Mouse (Mus musculus) lung, embryonic 16.5 days (tissue): ENCODE results near the gene Zp1. TPM values are rescaled to one million over a fixed set of nuclear protein-coding genes. Genes with fewer than 3 reads are reported as not detected.
A peak's percentile ranks its signal among the peaks of the same experiment; 100 is the strongest.

Source experiments
- ATAC-seq: fragments of 200-750 bp; cut with Nextera tagmentation; 2 replicates; pipeline ENCODE4 v1.8.0; 2017; ENCODE audit warnings: low read depth, mild to moderate bottlenecking, moderate library complexity
- H3K27ac ChIP-seq: fragments of 300-500 bp; sonication (generic); 2 replicates; pipeline ENCODE4 v1.5.1; 2014; ENCODE audit warnings: mild to moderate bottlenecking, control low read depth, low read length
- H3K27me3 ChIP-seq: fragments of 300-500 bp; sonication (generic); 2 replicates; pipeline ENCODE4 v1.6.1; 2014; ENCODE audit warnings: low read depth, low read length, mixed read lengths; ENCODE audit not compliant: control insufficient read depth, insufficient read depth
- H3K36me3 ChIP-seq: fragments of 300-500 bp; sonication (generic); 2 replicates; pipeline ENCODE4 v1.6.1; 2014; ENCODE audit warnings: low read length; ENCODE audit not compliant: control insufficient read depth, insufficient read depth
- H3K4me1 ChIP-seq: fragments of 300-500 bp; sonication (generic); replicated peaks from 2 replicates; pipeline ENCODE4 v1.6.1; 2014; ENCODE audit warnings: low read length, mixed read lengths; ENCODE audit not compliant: control insufficient read depth, insufficient read depth
- H3K4me2 ChIP-seq: fragments of 300-500 bp; sonication (generic); 2 replicates; pipeline ENCODE4 v1.6.1; 2014; ENCODE audit warnings: low read depth, low read length, control low read depth
- H3K4me3 ChIP-seq: fragments of 300-500 bp; sonication (generic); 2 replicates; pipeline ENCODE4 v1.5.1; 2014; ENCODE audit warnings: mild to moderate bottlenecking, low read length, control low read depth
- H3K9ac ChIP-seq: fragments of 300-500 bp; sonication (generic); 2 replicates; pipeline ENCODE4 v1.6.1; 2014; ENCODE audit warnings: low read length, control low read depth
- H3K9me3 ChIP-seq: fragments of 300-500 bp; sonication (generic); 2 replicates; pipeline ENCODE4 v1.6.1; 2016; ENCODE audit warnings: low read length; ENCODE audit not compliant: control insufficient read depth
- WGBS: fragments of 180-500 bp; shearing (Covaris S2); extraction: QIAGEN DNeasy Blood & Tissue Kit; methylation state at CpG from one replicate; pipeline ENCODE4 v1.1.7; 2014; 5-methylcytosine and 5-hydroxymethylcytosine counted together
- polyA plus RNA-seq: library from polyadenylated mRNA; unstranded; fragments of >200 nt; fragmentation: Nextera tagmentation; extraction: Ambion mirVana; gene quantifications from 2 replicates; pipeline ENCODE4 v1.2.1, GENCODE M21; 2015

Gene Zp1
- polyA plus RNA-seq, 1 experiment from 2014 or later: not detected

DNA sequence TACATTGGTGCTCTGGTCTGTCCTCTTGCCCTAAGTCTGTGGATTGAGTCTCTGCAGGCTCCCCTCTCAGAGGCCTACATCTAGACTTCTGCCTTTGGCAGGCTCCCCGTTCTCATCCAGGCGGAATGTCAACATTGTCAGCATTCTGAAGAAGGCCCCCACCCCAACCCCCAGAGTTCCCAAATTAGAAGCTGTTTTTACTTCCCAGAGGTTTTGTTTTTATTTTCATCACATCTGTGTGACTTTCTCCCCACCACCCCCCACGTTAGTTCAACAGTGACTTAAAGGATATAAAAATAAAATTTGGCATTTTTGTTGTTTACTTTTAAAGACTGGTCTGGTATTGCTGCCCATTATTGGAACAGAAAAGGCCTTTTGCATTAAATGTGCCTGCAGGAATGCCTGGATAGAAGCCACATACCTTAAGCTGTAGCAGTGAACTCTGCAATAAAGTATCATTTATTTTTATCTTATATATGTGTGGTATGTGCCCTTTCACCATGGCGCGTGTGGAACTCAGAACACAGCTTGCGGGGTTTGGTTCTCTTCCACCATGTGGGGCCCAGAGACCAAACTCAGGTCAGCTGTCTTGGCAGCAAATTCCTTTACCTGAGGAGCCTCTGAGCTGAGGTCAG, 11.2 kb downstream of the Zp1 start:
- Histone ChIP-seq H3K4me2 (no peak overlapping the region), H3K4me1 (peaks cover 23% of the 10 kb centered on the region), H3K27me3 (no peaks in the 10 kb centered on the region), H3K9me3 (no peaks in the 10 kb centered on the region), H3K27ac (peak overlapping the region; percentile 91), H3K4me3 (no peak overlapping the region), H3K36me3 (peaks cover 12% of the 10 kb centered on the region), H3K9ac (0 out of 2 replicates have a peak overlapping the region, but pooled peaks have one; percentile 13)
- ATAC-seq: peak; percentile 70
- WGBS: 39% methylated on average over 6 of the region's 6 CpGs

DNA sequence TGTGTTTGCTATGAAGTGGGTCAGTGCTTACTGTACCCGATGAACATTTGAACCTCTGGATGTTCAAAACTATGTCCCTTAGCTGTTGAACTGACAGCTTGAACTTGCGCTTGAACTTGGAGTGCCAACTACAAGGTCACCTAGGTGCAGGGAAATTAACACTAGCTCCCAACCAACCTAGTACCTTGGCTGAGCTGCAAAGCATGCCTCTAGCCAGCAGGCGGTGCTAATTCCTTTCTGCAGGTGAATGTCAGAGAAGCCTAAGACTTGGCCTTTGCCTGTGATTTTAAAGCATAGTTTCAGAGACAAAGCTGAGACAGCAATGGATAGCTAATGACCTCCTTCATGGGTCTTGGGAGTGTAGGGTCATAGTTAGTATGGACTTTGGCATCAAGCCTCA, 12.5 kb downstream of the Zp1 start:
- Histone ChIP-seq H3K27ac (peak overlapping the region; percentile 91; the same call in 1 of the 2 replicates), H3K4me2 (no peak overlapping the region), H3K36me3 (peaks cover 23% of the 10 kb centered on the region), H3K4me1 (peaks cover 23% of the 10 kb centered on the region), H3K9me3 (no peaks in the 10 kb centered on the region), H3K27me3 (no peaks in the 10 kb centered on the region), H3K4me3 (no peak overlapping the region), H3K9ac (no peak overlapping the region)
- 47% methylated on average over 3 of the region's 3 CpGs for WGBS
- ATAC-seq: no peak

DNA sequence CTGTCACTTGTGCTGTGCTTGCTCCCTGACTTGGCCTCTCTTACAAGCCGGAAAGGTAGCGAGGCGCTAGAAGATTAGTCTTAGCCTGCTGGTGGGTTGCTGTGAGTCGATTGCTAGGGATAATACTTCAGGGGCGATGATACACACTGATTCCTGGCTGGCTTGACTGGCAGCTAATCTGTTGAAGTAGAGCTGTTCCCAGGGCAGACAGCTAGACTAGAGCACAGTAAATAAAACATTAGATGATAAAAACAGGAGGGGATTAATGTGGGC, 14.8 kb downstream of the Zp1 start:
- WGBS: 54% methylated on average over 5 of the region's 5 CpGs
- Histone ChIP-seq H3K36me3 (peaks cover 42% of the 10 kb centered on the region), H3K9ac (peak overlapping the region; percentile 21; the same call in 1 of the 2 replicates), H3K9me3 (no peaks in the 10 kb centered on the region), H3K27me3 (no peaks in the 10 kb centered on the region), H3K27ac (peak overlapping the region; percentile 94), H3K4me1 (peaks cover 23% of the 10 kb centered on the region), H3K4me3 (no peak overlapping the region), H3K4me2 (no peak overlapping the region)
- ATAC-seq: no peak; the same call in 1 of the 2 replicates

DNA sequence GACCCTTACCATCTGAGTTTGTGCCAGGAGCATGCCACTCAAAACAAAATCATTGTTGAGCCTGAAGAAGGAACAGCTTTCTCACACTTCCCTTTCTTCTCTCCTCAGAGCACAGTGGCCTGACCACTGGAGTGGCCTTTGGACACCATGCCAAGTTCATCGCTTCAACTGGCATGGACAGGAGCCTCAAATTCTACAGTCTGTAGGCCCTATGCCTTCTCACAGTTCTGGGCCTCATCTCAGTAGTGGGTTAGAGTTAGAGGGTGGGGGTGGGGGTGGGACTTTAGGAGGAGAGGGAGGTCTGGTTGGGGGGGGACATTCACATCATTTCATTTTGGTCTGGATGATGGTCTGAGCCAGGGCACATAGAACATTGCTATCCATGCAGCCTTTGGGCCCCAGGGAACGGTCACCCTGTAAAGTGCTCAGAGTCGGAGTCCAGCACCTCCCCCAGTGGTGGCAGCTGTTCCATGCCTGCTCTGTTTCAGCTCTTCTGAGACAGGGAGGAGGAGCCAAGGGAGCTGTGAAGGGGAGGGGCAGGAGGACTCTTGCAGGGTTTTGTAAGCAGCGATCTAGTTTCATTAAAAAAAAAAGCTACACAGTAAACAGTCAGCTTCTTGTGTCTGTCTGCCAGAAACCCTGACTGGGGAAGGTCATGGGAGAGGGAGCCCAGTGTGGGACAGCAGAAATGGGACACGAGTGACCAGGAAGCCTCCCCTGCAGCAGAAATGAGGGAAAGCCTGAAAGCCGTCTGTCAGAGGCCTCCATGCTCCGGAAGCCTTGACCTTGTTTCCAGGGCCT, 15.3 kb downstream of the Zp1 start:
- H3K4me3 ChIP-seq: no peak overlapping the region
- peaks cover 23% of the 10 kb centered on the region for H3K4me1 ChIP-seq
- H3K27ac ChIP-seq: peak overlapping the region; percentile 94
- no peaks in the 10 kb centered on the region for H3K9me3 ChIP-seq
- 36% methylated on average over 7 of the region's 7 CpGs for WGBS
- ATAC-seq: peak; percentile 88
- peak overlapping the region; percentile 21; the same call in 1 of the 2 replicates for H3K9ac ChIP-seq
- H3K27me3 ChIP-seq: no peaks in the 10 kb centered on the region
- H3K4me2 ChIP-seq: no peak overlapping the region
- H3K36me3 ChIP-seq: peaks cover 47% of the 10 kb centered on the region

DNA sequence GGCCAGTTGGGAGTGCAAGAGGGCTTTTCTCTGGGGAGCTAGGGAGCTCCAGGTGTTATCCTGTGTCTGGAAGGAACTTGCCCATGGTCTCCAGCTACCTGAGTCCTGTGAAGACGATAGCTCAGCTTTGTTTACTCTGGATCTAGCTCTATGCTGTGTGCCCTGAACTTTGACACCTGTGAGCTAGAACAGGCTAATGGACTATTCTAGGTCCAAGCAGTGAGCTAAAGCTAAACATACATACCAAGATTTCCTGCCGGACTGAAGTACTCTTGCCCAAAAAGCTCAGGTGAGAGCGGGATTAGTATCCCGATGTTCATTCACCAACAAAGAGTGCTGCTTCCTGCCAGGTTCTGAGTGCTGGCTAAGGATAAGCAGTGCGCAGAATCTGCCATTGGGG, 15.9 kb downstream of the Zp1 start:
- Histone ChIP-seq H3K4me1 (peaks cover 20% of the 10 kb centered on the region), H3K27ac (peak overlapping the region; percentile 74), H3K36me3 (peaks cover 50% of the 10 kb centered on the region), H3K9me3 (no peaks in the 10 kb centered on the region), H3K4me2 (no peak overlapping the region), H3K9ac (peak overlapping the region; percentile 9; the same call in 1 of the 2 replicates), H3K4me3 (no peak overlapping the region), H3K27me3 (no peaks in the 10 kb centered on the region)
- no peak for ATAC-seq
- WGBS: 67% methylated on average over 5 of the region's 5 CpGs

DNA sequence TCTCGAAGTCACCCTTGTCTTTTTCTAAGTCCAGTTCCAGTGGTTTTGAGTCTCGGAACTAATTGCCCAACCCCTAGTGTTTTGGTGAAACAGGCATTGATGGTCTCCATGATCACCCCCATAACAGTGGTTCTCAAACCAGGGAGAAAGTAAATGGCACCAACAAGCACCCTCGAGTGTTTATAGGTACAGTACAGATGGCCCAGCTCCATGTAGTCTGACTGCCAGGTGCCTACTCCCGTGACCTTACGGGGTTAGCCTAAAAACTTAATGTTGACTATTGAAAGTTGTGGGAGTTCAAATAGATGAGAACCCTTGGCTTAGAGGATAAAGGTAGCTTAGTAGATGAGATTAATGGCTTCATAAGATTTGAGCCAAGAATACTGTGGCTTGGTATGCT, 19.4 kb downstream of the Zp1 start:
- peaks cover 57% of the 10 kb centered on the region for H3K36me3 ChIP-seq
- peaks cover 21% of the 10 kb centered on the region for H3K4me1 ChIP-seq
- H3K4me2 ChIP-seq: no peak overlapping the region
- no peak overlapping the region for H3K9ac ChIP-seq
- H3K27me3 ChIP-seq: no peaks in the 10 kb centered on the region
- H3K9me3 ChIP-seq: no peaks in the 10 kb centered on the region
- 79% methylated on average over 5 of the region's 5 CpGs for WGBS
- H3K27ac ChIP-seq: no peak overlapping the region
- no peak for ATAC-seq
- H3K4me3 ChIP-seq: no peak overlapping the region

DNA sequence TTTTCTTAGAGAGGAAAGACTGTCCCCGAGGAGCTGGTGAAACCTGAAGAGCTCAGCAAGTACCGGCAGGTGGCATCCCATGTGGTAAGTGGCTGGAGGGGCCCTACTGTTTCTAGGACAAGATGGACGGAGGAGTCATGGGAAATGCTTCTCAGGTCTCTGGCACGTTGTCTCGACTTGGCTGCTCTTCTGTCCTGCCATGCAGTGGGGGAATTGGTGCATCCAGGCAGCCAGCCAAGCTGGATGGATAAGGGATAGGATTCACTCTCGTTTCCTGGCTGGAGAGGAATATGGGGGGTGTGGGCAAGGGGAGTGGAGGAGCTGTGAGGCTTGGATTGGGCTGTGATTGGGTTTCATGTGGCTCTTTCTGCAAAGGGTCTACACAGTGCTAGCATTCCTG, 20.1 kb downstream of the Zp1 start:
- no peaks in the 10 kb centered on the region for H3K9me3 ChIP-seq
- H3K4me3 ChIP-seq: no peak overlapping the region
- H3K36me3 ChIP-seq: peaks cover 55% of the 10 kb centered on the region
- WGBS: 65% methylated on average over 6 of the region's 6 CpGs
- H3K4me1 ChIP-seq: peaks cover 20% of the 10 kb centered on the region
- no peaks in the 10 kb centered on the region for H3K27me3 ChIP-seq
- H3K27ac ChIP-seq: no peak overlapping the region
- H3K4me2 ChIP-seq: no peak overlapping the region
- no peak overlapping the region for H3K9ac ChIP-seq
- no peak for ATAC-seq

DNA sequence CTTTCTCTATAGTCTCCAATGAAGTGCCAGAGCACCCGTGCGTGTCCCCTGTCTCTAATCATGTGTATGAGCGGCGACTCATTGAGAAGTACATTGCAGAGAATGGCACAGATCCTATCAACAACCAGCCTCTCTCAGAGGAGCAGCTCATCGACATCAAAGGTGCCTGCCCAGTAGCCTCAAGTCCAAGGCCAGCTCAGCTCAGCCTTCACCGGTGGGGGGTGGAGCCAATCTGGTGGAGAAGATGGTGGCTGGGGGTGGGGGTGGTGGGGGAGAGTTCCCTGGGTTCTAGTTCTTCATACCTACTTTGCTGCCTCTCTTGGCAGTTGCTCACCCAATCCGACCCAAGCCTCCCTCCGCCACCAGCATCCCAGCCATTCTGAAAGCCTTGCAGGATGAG, 22.9 kb downstream of the Zp1 start:
- no peak for ATAC-seq
- Histone ChIP-seq H3K27me3 (no peaks in the 10 kb centered on the region), H3K27ac (no peak overlapping the region), H3K4me1 (peaks cover 16% of the 10 kb centered on the region), H3K9ac (no peak overlapping the region), H3K4me3 (no peak overlapping the region), H3K9me3 (no peaks in the 10 kb centered on the region), H3K36me3 (peaks cover 34% of the 10 kb centered on the region), H3K4me2 (no peak overlapping the region)
- whole genome bisulfite sequencing: 83% methylated on average over 8 of the region's 8 CpGs

DNA sequence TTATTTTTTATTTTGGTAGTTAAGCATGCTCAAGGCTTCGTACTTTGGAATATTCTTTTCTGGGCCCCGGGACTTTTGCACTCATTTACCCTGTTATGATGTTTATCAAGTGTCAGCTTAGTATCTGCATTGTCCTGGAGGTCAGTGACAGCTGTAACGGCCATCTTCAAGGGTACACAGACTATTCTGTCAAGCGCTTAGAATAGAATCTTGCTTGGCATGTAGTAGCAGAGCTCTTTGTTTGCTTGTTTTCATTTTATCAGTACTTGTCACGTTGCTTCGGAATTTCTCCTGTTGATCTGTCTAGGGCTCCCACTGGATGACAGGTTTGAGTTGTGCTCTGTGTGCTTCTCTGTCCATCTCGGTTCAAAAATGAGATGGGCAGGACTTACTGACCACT, 23.6 kb downstream of the Zp1 start:
- Histone ChIP-seq H3K27me3 (no peaks in the 10 kb centered on the region), H3K9ac (peak overlapping the region; percentile 29; the same call in 1 of the 2 replicates), H3K27ac (no peak overlapping the region), H3K36me3 (peaks cover 28% of the 10 kb centered on the region), H3K9me3 (no peaks in the 10 kb centered on the region), H3K4me3 (peak overlapping the region; percentile 94), H3K4me2 (peak overlapping the region; percentile 84), H3K4me1 (peaks cover 16% of the 10 kb centered on the region)
- no peak for ATAC-seq
- WGBS: 58% methylated on average over 7 of the region's 7 CpGs
